Mouse (Mus musculus): ENCODE measurements around the gene Rps6ka6.

Rps6ka6 gene

GRCm38 (mm10) chrX:111537859-111538258 lies at the start of gene Rps6ka6:
TSS of gene Rps6ka6 (minus strand) at chrX:111537959.
- DNase-seq (ENCODE audit: low spot score in 2 of 2) = no peak

- no peak for DNase-seq (ENCODE audit: low spot score in 2 of 2)
These were observed 39.3 kb upstream of the Rps6ka6 start for GRCm38 (mm10) chrX:111577044-111577443.

- DNase-seq (ENCODE audit: low spot score in 2 of 2) = no peak
These were observed 19.6 kb downstream of the Rps6ka6 start for GRCm38 (mm10) chrX:111518206-111518605.

GRCm38 (mm10) chrX:111463565-111464093 lies 74.1 kb downstream of the Rps6ka6 start:
- DNase-seq (ENCODE audit: low spot score in 2 of 2) = no peak

GRCm38 (mm10) chrX:111462833-111463564 lies 74.8 kb downstream of the Rps6ka6 start:
- peak; percentile 11 to 17 for DNase-seq (ENCODE audit: low spot score in 2 of 2)

GRCm38 (mm10) chrX:111462495-111462832 lies 75.3 kb downstream of the Rps6ka6 start:
- peak in 1 of 2 experiments; percentile 9 for DNase-seq (ENCODE audit: low spot score in 2 of 2)

- DNase-seq (ENCODE audit: low spot score in 2 of 2) = no peak
These were observed 75.7 kb downstream of the Rps6ka6 start for GRCm38 (mm10) chrX:111462092-111462491.

- DNase-seq (ENCODE audit: low spot score in 2 of 2) = no peak
These were observed 77.6 kb downstream of the Rps6ka6 start for GRCm38 (mm10) chrX:111460166-111460565.

GRCm38 (mm10) chrX:111436571-111436970 lies 101.2 kb downstream of the Rps6ka6 start:
- DNase-seq (ENCODE audit: low spot score in 2 of 2) = no peak

- DNase-seq (ENCODE audit: low spot score in 2 of 2) = no peak
These were observed 123.0 kb downstream of the Rps6ka6 start for GRCm38 (mm10) chrX:111414775-111415174.

- no peak for DNase-seq (ENCODE audit: low spot score in 2 of 2)
These were observed 132.9 kb downstream of the Rps6ka6 start for GRCm38 (mm10) chrX:111404816-111405215.

GRCm38 (mm10) chrX:111377020-111377419 lies 160.7 kb downstream of the Rps6ka6 start:
- no peak for DNase-seq (ENCODE audit: low spot score in 2 of 2)

GRCm38 (mm10) chrX:111374177-111374576 lies 163.6 kb downstream of the Rps6ka6 start:
- no peak for DNase-seq (ENCODE audit: low spot score in 2 of 2)

Measured in frontal cortex, postnatal 14 days (tissue).